Mouse (Mus musculus): ENCODE results near the gene Nqo2. TPM values are rescaled to one million over a fixed set of nuclear protein-coding genes. Genes with fewer than 3 reads are reported as not detected.

Nqo2 gene
- 39.7 and 54.2 TPM in 2 replicates for polyA plus RNA-seq (2015; fragmentation: Nextera tagmentation; extraction: Ambion mirVana)

GRCm38 (mm10) chr13:33964206-33965046 lies at the start of gene Nqo2:
Gene Nqo2, plus strand, starts transcription at chr13:33964687.

GRCm38 (mm10) chr13:34002058-34003006 lies 37.8 kb downstream of the Nqo2 start, which contains the start of the genes Ripk1 and Serpinb6a:
Gene Ripk1, plus strand, starts transcription at chr13:34002363.
Gene Serpinb6a, minus strand, starts transcription at chr13:34002794.

GRCm38 (mm10) chr13:34037172-34038055 lies 72.9 kb downstream of the Nqo2 start, which contains the start of gene Bphl:
Gene Bphl, plus strand, starts transcription at chr13:34037597.

Other genes with a start within 250 kb of the Nqo2 start
- gene Serpinb6e, start 121.3 kb upstream of the Nqo2 start, polyA plus RNA-seq (2015; fragmentation: Nextera tagmentation; extraction: Ambion mirVana): 0.08 TPM in 1 of 2 replicates, not detected in the other
- 0.86 and 3.1 TPM in 2 replicates for gene Serpinb6c, start 59.0 kb upstream of the Nqo2 start, polyA plus RNA-seq (2015; fragmentation: Nextera tagmentation; extraction: Ambion mirVana)
- gene Ripk1, start 37.7 kb downstream of the Nqo2 start, polyA plus RNA-seq (2015; fragmentation: Nextera tagmentation; extraction: Ambion mirVana): 12.7 and 18.0 TPM in 2 replicates
- gene Serpinb6a, start 38.1 kb downstream of the Nqo2 start, polyA plus RNA-seq (2015; fragmentation: Nextera tagmentation; extraction: Ambion mirVana): 205 and 267 TPM in 2 replicates
- gene Bphl, start 72.9 kb downstream of the Nqo2 start, polyA plus RNA-seq (2015; fragmentation: Nextera tagmentation; extraction: Ambion mirVana): 68.8 and 124 TPM in 2 replicates
- 153 and 442 TPM in 2 replicates for gene Tubb2a, start 113.3 kb downstream of the Nqo2 start, polyA plus RNA-seq (2015; fragmentation: Nextera tagmentation; extraction: Ambion mirVana)
- gene Tubb2b, start 165.8 kb downstream of the Nqo2 start, polyA plus RNA-seq (2015; fragmentation: Nextera tagmentation; extraction: Ambion mirVana): 32.6 and 114 TPM in 2 replicates
- gene Psmg4, start 198.3 kb downstream of the Nqo2 start, polyA plus RNA-seq (2015; fragmentation: Nextera tagmentation; extraction: Ambion mirVana): 98.8 and 136 TPM in 2 replicates